Mouse (Mus musculus): ENCODE results near the gene A530032D15Rik. TPM values are rescaled to one million over a fixed set of nuclear protein-coding genes. Genes with fewer than 3 reads are reported as not detected.

Gene A530032D15Rik
- polyA plus RNA-seq (2014; fragmentation: Illumina TruSeq; extraction: RNeasy Lipid Tissue Mini Kit (QIAGEN cat#74804); ENCODE audit: low read depth, low replicate concordance), result 0.66 TPM

GRCm38 (mm10) chr1:85109753-85110152, at the start of gene A530032D15Rik:
A530032D15Rik (minus strand) TSS chr1:85109853.

DNA sequence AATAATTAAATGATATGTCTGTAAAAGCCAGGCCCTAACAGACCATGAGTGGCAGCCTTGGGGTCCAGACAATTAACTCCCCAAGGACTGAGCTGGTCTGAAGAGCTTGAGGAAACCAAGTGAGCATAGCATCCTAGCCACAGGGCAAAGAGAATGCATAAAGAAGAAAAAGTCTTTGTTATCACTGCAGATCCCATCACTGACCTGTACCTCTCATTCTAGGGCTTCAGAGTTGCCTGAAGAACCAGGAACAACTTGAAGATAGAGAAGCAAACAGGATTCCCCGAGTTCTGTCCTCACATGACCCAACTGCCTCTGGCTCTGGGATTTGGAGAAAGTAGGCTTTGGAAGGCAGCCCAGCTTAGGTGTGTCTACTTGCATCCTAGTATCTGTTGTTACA, 9.8 kb downstream of the A530032D15Rik start, which contains the start of gene Gm10553:
Gene Gm10553, plus strand, starts transcription at position 301 of the 400 bp plus-strand sequence.

Other genes starting within 250 kb of the A530032D15Rik start
- gene Slc16a14, start 174.7 kb downstream of the A530032D15Rik start, polyA plus RNA-seq (2014; fragmentation: Illumina TruSeq; extraction: RNeasy Lipid Tissue Mini Kit (QIAGEN cat#74804); ENCODE audit: low read depth, low replicate concordance), result not detected
- gene Gm10553, start 9.7 kb downstream of the A530032D15Rik start, polyA plus RNA-seq (2014; fragmentation: Illumina TruSeq; extraction: RNeasy Lipid Tissue Mini Kit (QIAGEN cat#74804); ENCODE audit: low read depth, low replicate concordance), result not detected
- 9.6 TPM for gene C130026I21Rik, start 160.7 kb upstream of the A530032D15Rik start, polyA plus RNA-seq (2014; fragmentation: Illumina TruSeq; extraction: RNeasy Lipid Tissue Mini Kit (QIAGEN cat#74804); ENCODE audit: low read depth, low replicate concordance)

Data from sigmoid colon, adult 10 weeks (tissue).